Mouse (Mus musculus) G1E (cell line): ENCODE data around the gene Slc8a2.

ENCODE experiments used
- CTCF ChIP-seq: IDR thresholded peaks from 2 replicates; pipeline ENCODE4 v1.5.1; 2012; ENCODE audit warnings: low read depth, low read length, inconsistent platforms, mixed read lengths
- POLR2AphosphoS5 ChIP-seq: IDR thresholded peaks from 2 replicates; pipeline ENCODE4 v1.6.1; 2012; ENCODE audit warnings: low read depth, low read length, inconsistent platforms; ENCODE audit not compliant: insufficient replicate concordance

- no peak for TF ChIP-seq CTCF
- TF ChIP-seq POLR2AphosphoS5 = no peak
Observed at GRCm38 (mm10) chr7:16110158-16110557, 19.5 kb upstream of the Slc8a2 start.
